Mouse (Mus musculus): ENCODE measurements around the gene Pex6. TPM values are rescaled to one million over a fixed set of nuclear protein-coding genes. Genes with fewer than 3 reads are reported as not detected.

Pex6 gene
- polyA plus RNA-seq, 1 experiment from 2014 or later, result 12.2 TPM

GRCm38 (mm10) chr17:46767868-46768267, 56.6 kb downstream of the Pex6 start:
- H3K27ac ChIP-seq (replicated peaks), result no peak overlapping the region
- 54% methylated on average over 8 of the region's 8 CpGs for WGBS
- H3K27me3 ChIP-seq (replicated peaks), result no peaks in the 10 kb centered on the region
- no peaks in the 10 kb centered on the region for H3K9me3 ChIP-seq
- H3K4me1 ChIP-seq, result peaks cover 7% of the 10 kb centered on the region
- no peak overlapping the region for H3K4me3 ChIP-seq
- no peak for ATAC-seq (ENCODE audit: extremely low read depth, insufficient number of reproducible peaks, low FRiP score, low TSS enrichment)
- no peak overlapping the region for H3K4me2 ChIP-seq
- H3K9ac ChIP-seq, result no peak overlapping the region
- no peaks in the 10 kb centered on the region for H3K36me3 ChIP-seq

- no peak for ATAC-seq (ENCODE audit: extremely low read depth, insufficient number of reproducible peaks, low FRiP score, low TSS enrichment)
These were observed 59.3 kb downstream of the Pex6 start for GRCm38 (mm10) chr17:46770546-46770945.

GRCm38 (mm10) chr17:46771025-46771424, 59.8 kb downstream of the Pex6 start:
- H3K27me3 ChIP-seq (replicated peaks), result no peaks in the 10 kb centered on the region
- WGBS, result 88% methylated on average over 4 of the region's 4 CpGs
- H3K4me3 ChIP-seq, result no peak overlapping the region
- peaks cover 17% of the 10 kb centered on the region for H3K4me1 ChIP-seq
- ATAC-seq (ENCODE audit: extremely low read depth, insufficient number of reproducible peaks, low FRiP score, low TSS enrichment), result no peak
- H3K4me2 ChIP-seq, result no peak overlapping the region
- H3K9me3 ChIP-seq, result no peaks in the 10 kb centered on the region
- H3K9ac ChIP-seq, result no peak overlapping the region
- H3K36me3 ChIP-seq, result peaks cover 21% of the 10 kb centered on the region
- no peak overlapping the region for H3K27ac ChIP-seq (replicated peaks)

More at GRCm38 (mm10) chr17:46770546-46770945, 59.3 kb downstream of the Pex6 start:
- Histone ChIP-seq H3K9ac (no peak overlapping the region), H3K27me3 (replicated peaks) (no peaks in the 10 kb centered on the region), H3K9me3 (no peaks in the 10 kb centered on the region), H3K4me1 (peaks cover 17% of the 10 kb centered on the region), H3K36me3 (peaks cover 16% of the 10 kb centered on the region), H3K4me3 (no peak overlapping the region), H3K27ac (replicated peaks) (no peak overlapping the region), H3K4me2 (no peak overlapping the region)
- WGBS, result 89% methylated on average over 11 of the region's 11 CpGs

- peak overlapping the region; percentile 78; the same call in 1 of the 2 replicates for H3K27ac ChIP-seq (replicated peaks)
- ATAC-seq (ENCODE audit: extremely low read depth, insufficient number of reproducible peaks, low FRiP score, low TSS enrichment), result no peak
- H3K36me3 ChIP-seq, result peaks cover 27% of the 10 kb centered on the region
- 56% methylated on average over 17 of the region's 17 CpGs for WGBS
- peak overlapping the region; percentile 97 for H3K4me3 ChIP-seq
- no peaks in the 10 kb centered on the region for H3K27me3 ChIP-seq (replicated peaks)
- H3K9me3 ChIP-seq, result no peaks in the 10 kb centered on the region
- peak overlapping the region; percentile 90 for H3K4me2 ChIP-seq
- peaks cover 17% of the 10 kb centered on the region for H3K4me1 ChIP-seq
- peak overlapping the region; percentile 95 for H3K9ac ChIP-seq
These were observed 60.4 kb downstream of the Pex6 start for GRCm38 (mm10) chr17:46771616-46772015.

- WGBS, result 6% methylated on average over 5 of the region's 5 CpGs
- H3K4me1 ChIP-seq, result peaks cover 17% of the 10 kb centered on the region
- H3K9me3 ChIP-seq, result no peaks in the 10 kb centered on the region
- peaks cover 31% of the 10 kb centered on the region for H3K36me3 ChIP-seq
- peak overlapping the region; percentile 95 for H3K9ac ChIP-seq
- peak overlapping the region; percentile 90 for H3K4me2 ChIP-seq
- no peak for ATAC-seq (ENCODE audit: extremely low read depth, insufficient number of reproducible peaks, low FRiP score, low TSS enrichment)
- H3K27ac ChIP-seq (replicated peaks), result peak overlapping the region; percentile 78
- no peaks in the 10 kb centered on the region for H3K27me3 ChIP-seq (replicated peaks)
- H3K4me3 ChIP-seq, result peak overlapping the region; percentile 97
These were observed 60.8 kb downstream of the Pex6 start for GRCm38 (mm10) chr17:46772038-46772403.

GRCm38 (mm10) chr17:46772404-46773277, 61.4 kb downstream of the Pex6 start, which contains the start of gene 2310039H08Rik:
Gene 2310039H08Rik (plus strand): TSS chr17:46772635.
- peak within 1 kb of the TSS; percentile 90 for H3K4me2 ChIP-seq
- peaks cover 37% of the 10 kb centered on the region for H3K36me3 ChIP-seq
- ATAC-seq (ENCODE audit: extremely low read depth, insufficient number of reproducible peaks, low FRiP score, low TSS enrichment), result peak; percentile 73
- peaks cover 17% of the 10 kb centered on the region for H3K4me1 ChIP-seq
- H3K27me3 ChIP-seq (replicated peaks), result no peaks in the 10 kb centered on the region
- H3K27ac ChIP-seq (replicated peaks), result peak within 1 kb of the TSS; percentile 78
- peak within 1 kb of the TSS; percentile 97 for H3K4me3 ChIP-seq
- under 1% methylated on average over 50 of the region's 50 CpGs for WGBS
- H3K9ac ChIP-seq, result peak within 1 kb of the TSS; percentile 95
- H3K9me3 ChIP-seq, result no peaks in the 10 kb centered on the region

- Histone ChIP-seq H3K27ac (replicated peaks) (peak overlapping the region; percentile 78), H3K36me3 (peaks cover 46% of the 10 kb centered on the region), H3K4me3 (peak overlapping the region; percentile 97), H3K4me1 (peaks cover 17% of the 10 kb centered on the region), H3K27me3 (replicated peaks) (no peaks in the 10 kb centered on the region), H3K4me2 (peak overlapping the region; percentile 90), H3K9ac (peak overlapping the region; percentile 95), H3K9me3 (no peaks in the 10 kb centered on the region)
- 10% methylated on average over 19 of the region's 20 CpGs for WGBS
- no peak for ATAC-seq (ENCODE audit: extremely low read depth, insufficient number of reproducible peaks, low FRiP score, low TSS enrichment)
These were observed 62.2 kb downstream of the Pex6 start for GRCm38 (mm10) chr17:46773278-46774130.

- Histone ChIP-seq H3K9me3 (no peaks in the 10 kb centered on the region), H3K4me1 (peaks cover 17% of the 10 kb centered on the region), H3K4me2 (peak overlapping the region; percentile 90), H3K4me3 (peak overlapping the region; percentile 97; the same call in 1 of the 2 replicates), H3K27ac (replicated peaks) (no peak overlapping the region), H3K27me3 (replicated peaks) (no peaks in the 10 kb centered on the region), H3K36me3 (peaks cover 52% of the 10 kb centered on the region), H3K9ac (peak overlapping the region; percentile 95)
- no peak for ATAC-seq (ENCODE audit: extremely low read depth, insufficient number of reproducible peaks, low FRiP score, low TSS enrichment)
- 39% methylated on average over 2 of the region's 2 CpGs for WGBS
These were observed 62.8 kb downstream of the Pex6 start for GRCm38 (mm10) chr17:46774131-46774472.

- Histone ChIP-seq H3K27me3 (replicated peaks) (no peaks in the 10 kb centered on the region), H3K9me3 (no peaks in the 10 kb centered on the region), H3K4me1 (peaks cover 17% of the 10 kb centered on the region), H3K9ac (no peak overlapping the region), H3K36me3 (peaks cover 62% of the 10 kb centered on the region), H3K4me2 (no peak overlapping the region), H3K4me3 (no peak overlapping the region), H3K27ac (replicated peaks) (no peak overlapping the region)
- 92% methylated on average over 9 of the region's 9 CpGs for WGBS
- ATAC-seq (ENCODE audit: extremely low read depth, insufficient number of reproducible peaks, low FRiP score, low TSS enrichment), result no peak
These were observed 63.8 kb downstream of the Pex6 start for GRCm38 (mm10) chr17:46775070-46775469.

Measured in heart, embryonic 13.5 days (tissue).